Mouse (Mus musculus) stomach, embryonic 14.5 days (tissue): ENCODE results near the gene Cpsf4. TPM values are rescaled to one million over a fixed set of nuclear protein-coding genes. Genes with fewer than 3 reads are reported as not detected.
A peak's percentile ranks its signal among the peaks of the same experiment; 100 is the strongest.
"Not testable (repeated sequence)": the region's sequence is repeated elsewhere in the genome, so short reads cannot be mapped to it uniquely, and the experiment has no call there.

ENCODE experiments used
- ATAC-seq: fragments of 200-750 bp; cut with Nextera tagmentation; 2 replicates; pipeline ENCODE4 v1.8.0; 2017; ENCODE audit warnings: low read depth, moderate TSS enrichment; ENCODE audit not compliant: insufficient number of reproducible peaks, insufficient read depth, low FRiP score
- H3K27ac ChIP-seq: fragments of 300-500 bp; sonication (generic); 2 replicates; pipeline ENCODE4 v1.5.1; 2014; ENCODE audit warnings: mild to moderate bottlenecking, low read length, moderate library complexity, mixed read lengths
- H3K27me3 ChIP-seq: fragments of 300-500 bp; sonication (generic); 2 replicates; pipeline ENCODE4 v1.6.1; 2014; ENCODE audit warnings: low read length, control low read depth, mixed read lengths; ENCODE audit not compliant: control insufficient read depth, insufficient read depth
- H3K36me3 ChIP-seq: fragments of 300-500 bp; sonication (generic); 2 replicates; pipeline ENCODE4 v1.6.1; 2014; ENCODE audit warnings: mild to moderate bottlenecking, control low read depth, low read length, moderate library complexity, mixed read lengths; ENCODE audit not compliant: control insufficient read depth, insufficient read depth
- H3K4me1 ChIP-seq: fragments of 300-500 bp; sonication (generic); 2 replicates; pipeline ENCODE4 v1.6.1; 2014; ENCODE audit warnings: low read length, control low read depth, mixed read lengths; ENCODE audit not compliant: control insufficient read depth, insufficient read depth
- H3K4me2 ChIP-seq: fragments of 300-500 bp; sonication (generic); replicated peaks from 2 replicates; pipeline ENCODE4 v1.6.1; 2014; ENCODE audit warnings: low read depth, low read length, control low read depth
- H3K4me3 ChIP-seq: fragments of 300-500 bp; sonication (generic); 2 replicates; pipeline ENCODE4 v1.5.1; 2014; ENCODE audit warnings: low read depth, low read length, control low read depth
- H3K9ac ChIP-seq: fragments of 300-500 bp; sonication (generic); replicated peaks from 2 replicates; pipeline ENCODE4 v1.6.1; 2014; ENCODE audit warnings: low read depth, mild to moderate bottlenecking, control low read depth, low read length, moderate library complexity, mixed read lengths
- H3K9me3 ChIP-seq: fragments of 300-500 bp; sonication (generic); 2 replicates; pipeline ENCODE4 v1.6.1; 2016; ENCODE audit warnings: low read depth, low read length, control low read depth; ENCODE audit not compliant: control insufficient read depth
- WGBS: fragments of 180-500 bp; shearing (Covaris S2); extraction: QIAGEN DNeasy Blood & Tissue Kit; methylation state at CpG from one replicate; pipeline ENCODE4 v1.1.7; 2014; 5-methylcytosine and 5-hydroxymethylcytosine counted together
- polyA plus RNA-seq: library from polyadenylated mRNA; unstranded; fragments of >200 nt; fragmentation: Nextera tagmentation; extraction: Ambion mirVana; gene quantifications from 2 replicates; pipeline ENCODE4 v1.2.1, GENCODE M21; 2014

The Cpsf4 gene
- polyA plus RNA-seq, 1 experiment from 2014 or later, result 26.4 TPM

- Histone ChIP-seq H3K9ac (peak overlapping the region; percentile 10; the same call in 1 of the 2 replicates), H3K27me3 (no peaks in the 10 kb centered on the region), H3K4me3 (peak overlapping the region; percentile 48), H3K4me2 (peak overlapping the region; percentile 50), H3K4me1 (peaks cover 11% of the 10 kb centered on the region; the same call in 1 of the 2 replicates), H3K9me3 (no peaks in the 10 kb centered on the region), H3K36me3 (peaks cover 6% of the 10 kb centered on the region; the same call in 1 of the 2 replicates), H3K27ac (no peak overlapping the region)
- no peak for ATAC-seq
- 16% methylated on average over 9 of the region's 9 CpGs for WGBS
These were observed 38.0 kb downstream of the Cpsf4 start for GRCm38 (mm10) chr5:145205041-145205440.

- no peak overlapping the region for H3K27ac ChIP-seq
These were observed 40.4 kb downstream of the Cpsf4 start for GRCm38 (mm10) chr5:145207385-145207784.

GRCm38 (mm10) chr5:145207954-145208353 lies 40.9 kb downstream of the Cpsf4 start:
- Histone ChIP-seq H3K9me3 (no peaks in the 10 kb centered on the region), H3K4me1 (peaks cover 11% of the 10 kb centered on the region; the same call in 1 of the 2 replicates), H3K27me3 (no peaks in the 10 kb centered on the region), H3K9ac (no peak overlapping the region), H3K4me2 (no peak overlapping the region), H3K27ac (no peak overlapping the region), H3K36me3 (peaks cover 8% of the 10 kb centered on the region), H3K4me3 (no peak overlapping the region)
- WGBS, result 84% methylated on average over 5 of the region's 6 CpGs
- no peak for ATAC-seq

More at GRCm38 (mm10) chr5:145207385-145207784, 40.4 kb downstream of the Cpsf4 start:
- no peak for ATAC-seq
- no peaks in the 10 kb centered on the region for H3K27me3 ChIP-seq
- peaks cover 8% of the 10 kb centered on the region for H3K36me3 ChIP-seq
- H3K9ac ChIP-seq, result no peak overlapping the region
- peaks cover 11% of the 10 kb centered on the region; the same call in 1 of the 2 replicates for H3K4me1 ChIP-seq
- H3K4me3 ChIP-seq, result no peak overlapping the region
- 96% methylated on average over 6 of the region's 6 CpGs for WGBS
- H3K4me2 ChIP-seq, result no peak overlapping the region
- H3K9me3 ChIP-seq, result no peaks in the 10 kb centered on the region

GRCm38 (mm10) chr5:145208391-145208790 lies 41.4 kb downstream of the Cpsf4 start:
- H3K36me3 ChIP-seq, H3K4me3 ChIP-seq, H3K27me3 ChIP-seq, H3K9me3 ChIP-seq, H3K27ac ChIP-seq, ATAC-seq, H3K9ac ChIP-seq, H3K4me2 ChIP-seq: not testable (repeated sequence)
- WGBS, result 46% methylated on average over 8 of the region's 11 CpGs
- peaks cover 11% of the 10 kb centered on the region; the same call in 1 of the 2 replicates for H3K4me1 ChIP-seq

GRCm38 (mm10) chr5:145211340-145211739 lies 44.3 kb downstream of the Cpsf4 start:
- WGBS, result 97% methylated on average over 4 of the region's 4 CpGs
- Histone ChIP-seq H3K9ac (no peak overlapping the region), H3K4me3 (no peak overlapping the region), H3K4me1 (no peaks in the 10 kb centered on the region), H3K27me3 (no peaks in the 10 kb centered on the region), H3K9me3 (no peaks in the 10 kb centered on the region), H3K4me2 (no peak overlapping the region), H3K36me3 (peaks cover 13% of the 10 kb centered on the region), H3K27ac (no peak overlapping the region)
- ATAC-seq, result no peak

- Histone ChIP-seq H3K27ac (no peak overlapping the region), H3K4me3 (no peak overlapping the region), H3K27me3 (no peaks in the 10 kb centered on the region), H3K9me3 (no peaks in the 10 kb centered on the region), H3K4me2 (no peak overlapping the region), H3K9ac (no peak overlapping the region), H3K4me1 (no peaks in the 10 kb centered on the region), H3K36me3 (peaks cover 13% of the 10 kb centered on the region)
- ATAC-seq, result no peak
- 88% methylated on average over 4 of the region's 4 CpGs for WGBS
These were observed 45.2 kb downstream of the Cpsf4 start for GRCm38 (mm10) chr5:145212216-145212615.

GRCm38 (mm10) chr5:145213505-145213904 lies 46.5 kb downstream of the Cpsf4 start:
- Histone ChIP-seq H3K9ac (no peak overlapping the region), H3K4me2 (no peak overlapping the region), H3K36me3 (peaks cover 10% of the 10 kb centered on the region), H3K4me3 (no peak overlapping the region), H3K4me1 (no peaks in the 10 kb centered on the region), H3K9me3 (no peaks in the 10 kb centered on the region), H3K27ac (no peak overlapping the region), H3K27me3 (no peaks in the 10 kb centered on the region)
- WGBS, result 84% methylated on average over 3 of the region's 3 CpGs
- no peak for ATAC-seq

- 68% methylated on average over 4 of the region's 4 CpGs for WGBS
- H3K4me1 ChIP-seq, result no peaks in the 10 kb centered on the region
- no peak overlapping the region for H3K4me3 ChIP-seq
- peaks cover 15% of the 10 kb centered on the region for H3K36me3 ChIP-seq
- H3K27me3 ChIP-seq, result no peaks in the 10 kb centered on the region
- no peak overlapping the region for H3K27ac ChIP-seq
- no peaks in the 10 kb centered on the region for H3K9me3 ChIP-seq
- H3K9ac ChIP-seq, result no peak overlapping the region
- no peak overlapping the region for H3K4me2 ChIP-seq
- ATAC-seq, result no peak
These were observed 47.7 kb downstream of the Cpsf4 start for GRCm38 (mm10) chr5:145214679-145215078.

GRCm38 (mm10) chr5:145217746-145218145 lies 50.7 kb downstream of the Cpsf4 start:
- WGBS, result 56% methylated on average over 6 of the region's 6 CpGs

More at GRCm38 (mm10) chr5:145217746-145218145, 50.7 kb downstream of the Cpsf4 start:
- no peaks in the 10 kb centered on the region for H3K4me1 ChIP-seq
- no peaks in the 10 kb centered on the region for H3K9me3 ChIP-seq
- no peaks in the 10 kb centered on the region for H3K27me3 ChIP-seq
- no peak overlapping the region for H3K4me2 ChIP-seq
- no peak overlapping the region for H3K9ac ChIP-seq
- H3K27ac ChIP-seq, result no peak overlapping the region
- H3K4me3 ChIP-seq, result no peak overlapping the region
- ATAC-seq, result 0 out of 2 replicates have a peak, but pooled peaks have one; percentile 53
- peaks cover 26% of the 10 kb centered on the region for H3K36me3 ChIP-seq
